Mouse (Mus musculus) lung, postnatal 0 days (tissue): ENCODE measurements around the gene Aamp. TPM values are rescaled to one million over a fixed set of nuclear protein-coding genes. Genes with fewer than 3 reads are reported as not detected.

Experiments
- ATAC-seq: fragments of 200-750 bp; cut with Nextera tagmentation; 2 replicates; pipeline ENCODE4 v1.8.0; 2017; ENCODE audit warnings: moderate library complexity
- DNase-seq: peaks from one replicate; pipeline ENCODE4 v3.0.0-alpha.2; 2016; ENCODE audit warnings: low spot score
- H3K27ac ChIP-seq: fragments of 300-500 bp; sonication (generic); 2 replicates; pipeline ENCODE4 v1.5.1; 2014; ENCODE audit warnings: antibody characterized with exemption, mild to moderate bottlenecking, low read length, mixed read lengths
- H3K27me3 ChIP-seq: fragments of 300-500 bp; sonication (generic); replicated peaks from 2 replicates; pipeline ENCODE4 v1.6.1; 2014; ENCODE audit warnings: low read length, mixed read lengths; ENCODE audit not compliant: insufficient read depth
- H3K36me3 ChIP-seq: fragments of 300-500 bp; sonication (generic); 2 replicates; pipeline ENCODE4 v1.6.1; 2014; ENCODE audit warnings: low read length, mixed read lengths; ENCODE audit not compliant: insufficient read depth
- H3K4me1 ChIP-seq: fragments of 300-500 bp; sonication (generic); 2 replicates; pipeline ENCODE4 v1.6.1; 2014; ENCODE audit warnings: antibody characterized with exemption, low read depth, low read length, mixed read lengths; ENCODE audit not compliant: insufficient read depth
- H3K4me2 ChIP-seq: fragments of 300-500 bp; sonication (generic); replicated peaks from 2 replicates; pipeline ENCODE4 v1.6.1; 2014; ENCODE audit warnings: low read depth, mild to moderate bottlenecking, low read length, moderate library complexity, mixed read lengths
- H3K4me3 ChIP-seq: fragments of 300-500 bp; sonication (generic); 2 replicates; pipeline ENCODE4 v1.5.1; 2014; ENCODE audit warnings: low read depth, low read length
- H3K9ac ChIP-seq: fragments of 300-500 bp; sonication (generic); replicated peaks from 2 replicates; pipeline ENCODE4 v1.6.1; 2014; ENCODE audit warnings: low read depth, mild to moderate bottlenecking
- H3K9me3 ChIP-seq: fragments of 300-500 bp; sonication (generic); 2 replicates; pipeline ENCODE4 v1.6.1; 2016; ENCODE audit warnings: low read length, mixed read lengths
- CTCF ChIP-seq: IDR thresholded peaks from 2 replicates; pipeline ENCODE4 v1.5.1; 2016; ENCODE audit warnings: antibody characterized with exemption, mild to moderate bottlenecking
- EP300 ChIP-seq: IDR thresholded peaks from 2 replicates; pipeline ENCODE4 v1.6.1; 2016; ENCODE audit warnings: antibody characterized with exemption, mild to moderate bottlenecking, control low read depth
- WGBS: fragments of 180-500 bp; shearing (Covaris S2); extraction: QIAGEN DNeasy Blood & Tissue Kit; methylation state at CpG from one replicate; pipeline ENCODE4 v1.1.7; 2014; 5-methylcytosine and 5-hydroxymethylcytosine counted together
- polyA plus RNA-seq: library from polyadenylated mRNA; unstranded; fragments of >200 nt; fragmentation: Nextera tagmentation; extraction: Ambion mirVana; gene quantifications from 2 replicates; pipeline ENCODE4 v1.2.1, GENCODE M21; 2015

Aamp gene
- polyA plus RNA-seq, 1 experiment from 2014 or later: 214 TPM

DNA sequence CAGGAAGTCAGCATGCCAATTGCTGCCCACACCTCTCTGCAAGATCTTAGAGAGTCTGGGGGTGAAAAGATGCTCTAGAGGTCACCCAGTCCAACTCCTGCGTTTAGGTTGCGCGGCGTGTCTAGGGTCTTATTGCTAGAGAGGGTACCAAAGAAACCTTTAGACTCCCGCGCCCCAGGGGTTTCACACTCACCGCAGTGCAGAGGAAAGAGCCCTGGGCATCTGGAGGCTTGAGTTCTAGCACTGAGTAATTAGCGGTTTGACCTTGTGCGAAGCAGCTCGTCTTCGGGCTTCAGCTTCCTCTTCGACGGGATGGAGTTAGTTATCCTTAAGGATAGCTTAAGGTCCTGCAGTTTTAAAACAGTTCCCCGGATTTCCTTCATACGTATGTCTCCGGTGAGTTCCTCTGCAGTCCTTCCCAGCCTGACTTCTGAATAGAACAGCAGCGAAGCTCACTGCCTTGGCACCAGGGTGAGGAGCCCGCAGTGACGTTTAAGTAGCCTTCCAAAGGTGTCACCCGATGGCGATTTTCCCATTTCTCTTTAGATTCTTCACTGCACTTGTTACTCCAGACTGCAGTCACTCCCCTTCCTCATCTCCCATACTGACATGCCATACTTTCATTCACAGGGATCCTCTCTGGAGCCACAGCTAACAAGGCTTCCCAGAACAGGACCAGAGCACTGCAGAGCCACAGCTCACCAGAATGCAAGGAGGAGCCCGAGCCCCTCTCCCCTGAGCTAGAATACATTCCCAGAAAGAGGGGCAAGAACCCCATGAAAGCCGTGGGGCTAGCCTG is 873 bp upstream of the Aamp start:
- H3K4me3 ChIP-seq: peak overlapping the region; percentile 74
- peak overlapping the region; percentile 50 for H3K9ac ChIP-seq
- DNase-seq: no peak
- peaks cover 33% of the 10 kb centered on the region; the same call in 1 of the 2 replicates for H3K36me3 ChIP-seq
- no peaks in the 10 kb centered on the region for H3K27me3 ChIP-seq
- H3K4me1 ChIP-seq: peaks cover 13% of the 10 kb centered on the region
- 4% methylated on average over 23 of the region's 23 CpGs for WGBS
- no peak for ATAC-seq
- H3K9me3 ChIP-seq: no peaks in the 10 kb centered on the region
- peak overlapping the region; percentile 77 for H3K4me2 ChIP-seq
- TF ChIP-seq CTCF (no peak), EP300 (no peak)
- H3K27ac ChIP-seq: peak overlapping the region; percentile 32; the same call in 1 of the 2 replicates

DNA sequence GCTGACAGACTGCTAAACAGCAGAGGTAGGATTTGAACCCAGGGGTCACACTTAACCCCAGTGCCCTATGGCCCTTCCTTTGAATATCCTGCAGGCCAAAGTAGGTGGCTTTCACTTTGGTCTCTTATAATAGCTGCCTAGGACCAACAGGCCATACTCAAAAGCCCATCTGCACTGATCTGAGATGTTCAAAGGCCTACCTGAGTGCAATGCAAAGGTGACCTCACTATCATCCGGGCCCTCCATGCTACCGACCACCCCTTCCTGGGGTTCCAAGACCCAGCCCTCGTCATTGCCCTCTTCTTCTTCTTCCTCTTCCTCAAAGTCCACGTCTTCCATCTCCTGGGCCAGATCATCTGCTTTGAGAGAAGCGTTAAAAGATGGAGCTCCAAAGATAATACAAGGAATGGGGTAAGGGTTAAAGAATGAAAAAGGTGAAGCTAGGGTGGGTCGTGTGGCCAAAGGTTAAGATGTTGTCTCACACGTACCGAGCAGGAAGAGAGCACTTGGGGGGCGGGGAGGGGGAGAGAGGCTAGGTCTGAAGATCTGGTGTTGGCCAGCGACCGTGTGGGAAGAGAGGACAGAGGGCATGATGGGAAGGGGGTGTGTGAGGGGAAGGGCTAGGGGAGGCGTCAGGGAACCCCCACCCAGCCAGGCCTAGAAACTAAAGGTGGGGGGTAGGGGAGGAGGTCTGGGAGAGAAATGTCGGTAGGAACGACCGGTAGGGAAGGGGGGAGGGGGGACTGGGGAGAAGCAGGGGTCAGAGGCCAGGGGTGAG is 663 bp downstream of the Aamp start:
- peak overlapping the region; percentile 68 for H3K4me2 ChIP-seq
- H3K4me1 ChIP-seq: peaks cover 10% of the 10 kb centered on the region
- DNase-seq (peak; percentile 83), ATAC-seq (peak; percentile 43)
- no peaks in the 10 kb centered on the region for H3K27me3 ChIP-seq
- no peak for TF ChIP-seq CTCF
- TF ChIP-seq EP300: no peak
- peak overlapping the region; percentile 70 for H3K9ac ChIP-seq
- peaks cover 37% of the 10 kb centered on the region; the same call in 1 of the 2 replicates for H3K36me3 ChIP-seq
- H3K4me3 ChIP-seq: peak overlapping the region; percentile 74
- peak overlapping the region; percentile 74 for H3K27ac ChIP-seq
- H3K9me3 ChIP-seq: no peaks in the 10 kb centered on the region
- WGBS: 15% methylated on average over 13 of the region's 15 CpGs

DNA sequence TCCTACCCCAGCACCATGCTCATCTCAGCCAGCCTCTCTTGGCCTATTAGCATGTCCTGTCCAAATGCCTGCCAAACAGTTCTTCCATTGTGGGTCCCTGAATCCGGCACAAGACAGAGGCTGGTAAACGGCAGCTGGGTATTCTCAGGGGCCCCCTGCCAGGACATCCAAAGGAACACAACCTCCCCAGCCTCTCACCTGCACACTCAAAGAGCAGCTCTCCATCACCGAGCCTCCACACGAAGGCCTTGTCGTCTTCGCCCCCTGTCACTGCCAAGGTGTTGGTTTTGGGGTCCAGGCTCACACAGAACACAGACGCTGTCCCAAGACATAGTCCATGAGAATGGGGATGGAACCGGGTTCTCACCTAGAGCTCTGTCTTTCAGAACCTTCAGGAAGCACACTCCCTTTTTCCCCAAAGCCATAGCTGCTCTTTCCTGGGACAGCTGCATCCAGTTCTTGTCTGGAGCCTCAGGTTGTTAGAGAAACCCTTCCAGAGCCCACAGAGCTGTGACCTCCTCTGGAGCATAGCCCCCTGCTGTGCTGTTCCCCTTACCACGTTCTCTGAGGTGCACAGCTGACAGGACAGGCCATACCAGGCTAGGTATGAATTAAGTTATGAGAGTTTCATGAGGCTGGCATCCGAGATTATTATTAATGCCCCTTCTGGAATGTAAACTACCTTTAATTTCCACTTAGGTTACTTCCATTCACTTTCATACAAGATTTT is 1.5 kb downstream of the Aamp start:
- Histone ChIP-seq H3K27me3 (no peaks in the 10 kb centered on the region), H3K4me1 (0 out of 2 replicates have a peak, but pooled peaks cover 5% of the 10 kb centered on the region), H3K27ac (no peak overlapping the region), H3K9me3 (no peaks in the 10 kb centered on the region), H3K4me2 (no peak overlapping the region), H3K36me3 (peaks cover 30% of the 10 kb centered on the region; the same call in 1 of the 2 replicates), H3K9ac (no peak overlapping the region), H3K4me3 (no peak overlapping the region)
- DNase-seq (no peak), ATAC-seq (no peak)
- 84% methylated on average over 10 of the region's 10 CpGs for WGBS
- no peak for TF ChIP-seq CTCF
- no peak for TF ChIP-seq EP300

DNA sequence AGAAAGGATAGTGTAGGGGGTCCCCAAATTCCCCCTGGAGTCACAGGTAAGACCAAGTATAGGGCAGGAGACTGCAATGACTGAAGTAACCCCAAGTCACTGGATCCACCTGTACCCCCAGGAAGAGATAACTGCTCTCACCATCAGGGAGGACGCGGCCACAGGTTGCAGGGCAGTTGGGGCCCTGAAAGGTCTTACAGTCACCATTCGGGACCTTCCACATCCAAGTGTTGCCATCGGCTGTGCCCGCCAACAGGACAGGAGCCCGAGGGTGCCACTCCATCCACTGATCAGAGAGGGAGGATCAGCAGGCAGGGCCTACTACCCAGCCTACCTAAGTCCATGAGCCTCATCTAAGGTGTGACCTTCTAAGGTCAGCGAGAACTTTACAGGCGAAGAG is 2.7 kb downstream of the Aamp start:
- DNase-seq (no peak), ATAC-seq (no peak)
- H3K27me3 ChIP-seq: no peaks in the 10 kb centered on the region
- H3K9ac ChIP-seq: no peak overlapping the region
- TF ChIP-seq CTCF: no peak
- TF ChIP-seq EP300: no peak
- H3K36me3 ChIP-seq: peaks cover 27% of the 10 kb centered on the region; the same call in 1 of the 2 replicates
- no peak overlapping the region for H3K4me2 ChIP-seq
- WGBS: 95% methylated on average over 8 of the region's 8 CpGs
- H3K27ac ChIP-seq: no peak overlapping the region
- no peak overlapping the region for H3K4me3 ChIP-seq
- H3K4me1 ChIP-seq: 0 out of 2 replicates have a peak, but pooled peaks cover 5% of the 10 kb centered on the region
- H3K9me3 ChIP-seq: no peaks in the 10 kb centered on the region

DNA sequence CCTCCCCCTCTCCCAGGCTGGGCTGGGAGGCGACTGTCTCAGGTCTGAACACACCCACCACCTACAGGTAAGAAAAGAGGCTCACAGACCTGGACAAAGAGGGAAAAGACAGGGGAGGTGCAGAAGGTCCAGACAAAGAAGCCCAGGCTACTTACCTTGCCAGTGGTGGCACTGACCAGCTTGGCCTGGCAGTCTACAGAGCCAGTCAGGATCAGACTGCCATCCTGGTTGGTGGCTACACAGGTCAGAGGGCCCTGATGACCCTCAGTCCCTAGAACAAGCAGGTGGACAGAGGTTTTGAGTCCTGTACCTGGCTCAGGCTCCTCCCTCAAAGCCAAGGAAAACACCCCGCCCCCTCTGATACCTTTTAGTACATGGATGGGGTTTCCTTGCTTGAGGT is 3.2 kb downstream of the Aamp start:
- no peaks in the 10 kb centered on the region for H3K9me3 ChIP-seq
- 86% methylated on average over 2 of the region's 2 CpGs for WGBS
- no peaks in the 10 kb centered on the region for H3K27me3 ChIP-seq
- H3K4me3 ChIP-seq: no peak overlapping the region
- DNase-seq (no peak), ATAC-seq (no peak)
- H3K9ac ChIP-seq: no peak overlapping the region
- H3K4me1 ChIP-seq: 0 out of 2 replicates have a peak, but pooled peaks cover 5% of the 10 kb centered on the region
- peaks cover 27% of the 10 kb centered on the region; the same call in 1 of the 2 replicates for H3K36me3 ChIP-seq
- TF ChIP-seq CTCF (no peak), EP300 (no peak)
- no peak overlapping the region for H3K27ac ChIP-seq
- no peak overlapping the region for H3K4me2 ChIP-seq
